Mouse (Mus musculus) 416B (cell line): ENCODE data around the gene Mapk8ip2.
A peak's percentile ranks its signal among the peaks of the same experiment; 100 is the strongest.

Experiments used
- DNase-seq: peaks from one replicate; pipeline ENCODE4 v3.0.0; 2011; ENCODE audit warnings: low read depth

The Mapk8ip2 gene

DNA sequence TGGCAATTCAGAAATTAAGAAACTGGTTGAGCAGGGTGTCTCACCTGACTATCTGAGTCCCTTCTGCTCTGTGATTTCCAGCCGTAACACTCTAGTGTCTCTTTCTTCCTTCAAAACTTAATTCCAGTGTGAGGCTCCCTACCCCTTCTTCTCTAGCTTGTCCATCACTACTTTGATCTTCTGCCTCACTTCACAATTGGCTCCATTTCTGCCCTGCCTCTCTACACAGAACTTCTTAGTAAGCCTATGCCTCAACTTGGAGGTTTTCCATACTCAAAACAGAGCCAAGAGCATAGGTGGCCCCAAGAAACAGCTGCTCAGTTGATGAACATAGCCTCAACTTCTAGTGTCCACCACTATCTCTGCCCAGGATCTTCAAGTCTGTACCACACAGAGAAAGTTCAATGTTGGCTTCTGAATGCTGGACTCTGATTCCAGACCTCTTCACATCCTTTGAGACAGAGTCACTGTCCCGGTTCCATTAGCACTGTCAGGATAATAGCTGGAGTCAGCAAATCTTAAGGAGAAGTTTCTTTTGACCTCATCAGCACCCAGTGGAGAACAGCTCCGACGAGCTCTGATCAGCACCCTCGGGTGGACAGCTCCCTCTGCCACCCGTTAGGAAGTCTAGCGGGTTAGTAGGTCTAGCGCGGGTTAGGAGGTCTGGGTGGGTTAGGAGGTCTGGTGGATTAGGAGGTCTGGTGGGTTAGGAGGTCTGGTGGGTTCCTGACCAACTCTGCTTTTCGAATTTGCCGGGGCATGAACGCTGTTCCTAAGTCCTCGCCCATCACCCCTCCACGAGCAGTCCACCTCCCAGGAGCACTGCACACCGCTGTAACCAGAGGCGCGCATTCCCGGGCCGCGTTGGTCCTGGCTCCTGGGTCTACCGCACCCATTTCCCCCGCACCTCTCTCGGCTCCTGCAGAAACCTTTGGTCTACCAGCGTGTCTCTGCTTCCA, 528 bp upstream of the Mapk8ip2 start:
- DNase-seq = peak; percentile 55

DNA sequence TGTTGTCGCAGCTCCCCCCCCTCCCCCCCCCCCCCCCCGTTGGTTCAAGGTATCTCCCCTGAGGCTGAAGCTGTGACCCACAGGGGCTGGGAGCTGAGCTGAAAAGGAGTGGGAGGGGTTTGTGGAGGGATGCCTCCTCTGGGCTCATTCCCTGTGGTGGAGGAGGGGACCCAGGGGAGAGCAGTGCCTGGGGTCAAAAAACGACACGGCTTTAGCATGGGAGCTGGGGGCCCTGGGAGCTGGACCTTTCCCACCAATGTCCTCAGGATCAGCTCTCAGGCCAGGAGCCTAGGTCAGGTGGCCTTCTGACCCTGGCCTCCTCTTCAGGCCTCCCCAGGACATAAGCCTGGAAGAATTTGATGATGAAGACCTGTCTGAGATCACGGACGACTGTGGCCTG, 1.1 kb downstream of the Mapk8ip2 start:
- DNase-seq = no peak

DNA sequence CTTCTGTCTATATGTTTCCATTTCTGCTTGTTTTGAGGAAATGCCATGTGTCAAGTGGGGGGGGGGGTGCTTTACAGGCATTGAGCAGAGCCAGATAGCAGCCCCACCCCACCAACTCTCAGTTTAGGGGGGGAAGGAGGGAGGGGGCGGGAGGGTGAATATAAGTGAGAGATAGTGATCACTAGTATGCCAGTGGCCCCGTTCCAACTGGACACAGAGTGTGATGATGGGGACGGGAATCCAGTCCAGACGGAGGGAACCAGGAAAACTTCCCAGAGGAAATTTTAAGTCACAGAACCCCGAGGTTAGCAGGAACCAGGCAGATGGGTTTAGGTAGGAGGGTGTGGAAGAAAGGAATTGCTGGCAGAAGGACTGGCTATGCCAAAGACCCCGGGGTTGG, 1.9 kb downstream of the Mapk8ip2 start:
- no peak for DNase-seq

DNA sequence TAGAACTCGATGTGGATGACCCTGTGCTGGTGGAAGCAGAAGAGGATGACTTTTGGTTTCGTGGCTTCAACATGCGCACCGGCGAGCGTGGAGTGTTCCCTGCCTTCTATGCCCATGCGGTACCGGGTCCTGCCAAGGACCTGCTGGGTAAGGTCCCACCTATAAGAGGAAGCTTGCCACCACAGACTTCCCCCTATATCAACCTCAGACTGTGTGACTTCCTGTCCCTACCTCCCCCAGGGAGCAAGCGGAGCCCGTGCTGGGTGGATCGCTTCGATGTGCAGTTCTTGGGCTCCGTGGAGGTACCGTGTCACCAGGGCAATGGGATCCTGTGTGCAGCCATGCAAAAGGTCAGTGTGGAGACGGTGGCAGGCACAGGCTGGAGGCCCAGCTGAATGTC, 5.2 kb downstream of the Mapk8ip2 start:
- no peak for DNase-seq

DNA sequence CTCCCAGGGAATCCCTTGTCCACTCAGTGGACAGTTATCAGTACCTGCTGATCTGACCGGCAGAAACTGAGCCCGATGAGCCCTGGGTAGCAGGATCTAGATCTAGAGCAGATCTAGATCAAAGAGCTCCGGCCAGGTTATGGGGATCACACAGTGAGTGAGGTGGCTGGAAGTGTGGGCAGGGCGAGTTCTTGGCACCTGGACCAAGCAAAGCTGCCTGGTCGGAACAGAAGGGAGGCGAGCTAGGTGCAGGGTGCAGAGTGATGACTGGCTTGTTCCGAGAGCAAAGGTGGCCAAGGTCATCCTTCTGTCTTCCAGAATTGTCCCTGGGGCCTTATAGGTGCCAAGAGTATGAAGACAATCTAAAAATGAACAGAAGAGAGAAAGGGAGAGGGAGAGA, 6.1 kb downstream of the Mapk8ip2 start:
- no peak for DNase-seq

DNA sequence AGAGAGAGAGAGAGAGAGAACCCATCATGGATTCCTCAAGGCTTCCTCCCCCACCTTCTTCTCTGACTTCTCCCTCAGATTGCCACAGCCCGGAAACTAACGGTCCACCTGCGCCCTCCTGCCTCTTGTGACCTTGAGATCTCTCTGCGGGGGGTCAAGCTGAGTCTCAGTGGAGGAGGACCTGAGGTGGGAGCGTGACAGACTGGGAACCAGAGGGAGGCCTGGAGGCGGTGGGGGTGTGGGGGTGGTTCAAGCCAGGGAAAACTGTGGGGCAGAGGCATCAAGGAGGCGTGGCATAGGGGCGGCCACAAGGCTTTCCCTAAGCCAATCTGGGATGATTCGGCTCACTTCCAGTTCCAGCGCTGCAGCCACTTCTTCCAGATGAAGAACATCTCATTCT, 6.6 kb downstream of the Mapk8ip2 start:
- DNase-seq = no peak

DNA sequence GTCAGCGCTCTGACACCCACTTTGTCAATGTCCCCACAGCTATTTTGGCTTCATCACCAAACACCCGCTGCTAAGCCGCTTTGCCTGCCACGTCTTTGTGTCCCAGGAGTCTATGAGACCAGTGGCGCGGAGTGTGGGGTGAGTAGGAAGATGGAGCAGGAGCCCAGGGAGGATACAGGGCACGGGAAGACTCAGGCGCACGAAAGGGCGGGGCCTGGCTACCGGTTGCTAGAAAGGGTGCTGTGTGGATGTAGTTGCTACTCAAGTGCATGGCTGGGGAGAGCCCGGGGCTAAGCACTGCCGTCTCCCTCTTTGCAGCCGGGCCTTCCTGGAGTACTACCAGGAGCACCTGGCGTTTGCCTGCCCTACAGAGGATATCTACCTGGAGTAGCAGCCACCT, 7.6 kb downstream of the Mapk8ip2 start:
- no peak for DNase-seq

DNA sequence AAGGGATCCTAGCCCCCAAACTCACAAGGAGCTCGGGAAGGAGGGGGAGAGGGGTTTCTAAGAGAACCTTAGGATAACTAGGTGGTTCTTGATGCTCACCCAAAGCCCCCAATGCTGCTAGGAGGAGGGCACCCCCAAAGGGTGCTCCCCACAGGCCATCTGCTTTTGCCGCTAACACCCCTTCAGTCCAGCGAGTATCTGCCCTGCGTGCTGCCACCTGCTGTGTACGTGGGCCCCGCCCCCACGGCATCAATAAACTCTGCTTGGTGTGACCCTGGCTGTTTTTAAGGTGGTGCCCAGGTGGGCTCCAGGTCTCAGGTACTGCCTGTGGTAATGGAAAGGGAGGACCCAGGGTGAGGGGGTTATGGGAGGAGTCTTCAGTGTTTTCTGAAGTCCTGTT, 8.5 kb downstream of the Mapk8ip2 start:
- no peak for DNase-seq

DNA sequence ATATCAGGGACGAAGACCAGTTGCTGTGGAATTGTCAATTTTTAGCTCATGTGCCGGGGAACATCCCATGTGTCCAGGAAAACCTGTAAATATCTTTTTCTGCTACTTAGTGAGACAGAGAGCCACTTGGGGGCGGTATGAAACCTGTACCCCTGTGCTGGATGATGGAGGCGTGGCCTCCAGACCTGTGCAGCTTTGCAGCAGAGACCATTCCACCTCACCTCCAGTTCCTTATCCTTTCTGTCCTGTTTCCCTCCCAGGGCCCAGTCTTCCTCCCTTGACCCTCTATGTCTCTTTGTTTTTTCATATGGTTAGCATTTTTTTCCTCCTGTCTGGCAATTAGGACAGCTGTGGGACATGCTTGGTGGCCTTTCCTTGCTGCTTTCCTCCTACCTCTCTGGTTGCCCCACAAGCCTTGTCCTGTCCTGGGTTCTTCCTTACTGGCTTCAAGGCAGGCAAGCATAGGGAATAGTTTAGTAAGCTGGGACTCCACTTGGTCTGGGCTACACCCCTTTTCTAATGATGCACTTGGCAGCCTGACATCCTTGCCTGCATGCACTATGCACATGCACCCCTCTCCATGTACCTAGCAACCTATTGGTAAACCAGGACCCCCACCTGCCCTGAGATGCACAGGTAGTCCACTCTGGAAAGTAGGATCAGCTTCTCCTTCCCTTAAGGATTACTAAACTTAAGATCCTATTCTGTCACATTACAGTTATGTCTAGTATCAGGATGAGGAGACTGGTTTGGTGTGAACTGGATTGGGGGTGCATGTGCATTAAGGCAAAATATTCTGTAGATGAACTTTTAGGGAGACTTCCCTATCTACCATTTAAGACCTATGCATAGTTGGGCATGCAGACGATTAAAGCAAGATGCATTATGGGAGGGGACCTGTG, 9.9 kb downstream of the Mapk8ip2 start:
- peak; percentile 65 for DNase-seq

DNA sequence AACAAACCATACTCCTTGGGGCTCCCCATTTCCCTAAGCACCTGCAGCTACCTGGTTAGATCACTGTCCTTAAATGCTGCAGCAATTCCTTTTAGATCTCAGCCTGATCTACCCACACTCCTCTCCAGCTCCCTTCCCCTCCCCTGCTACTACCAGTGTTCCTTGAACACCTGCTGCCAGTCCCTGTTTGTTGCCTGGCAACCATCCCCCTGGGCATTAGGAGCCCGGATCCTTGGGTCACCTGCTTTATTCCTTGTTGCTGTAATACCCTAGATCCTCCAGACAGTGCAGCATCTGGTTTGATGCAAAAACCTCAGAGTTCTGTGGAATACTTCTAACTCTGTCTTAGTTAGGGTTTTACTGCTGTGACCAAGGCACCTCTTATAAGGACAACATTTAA, 11.3 kb downstream of the Mapk8ip2 start:
- DNase-seq = no peak

DNA sequence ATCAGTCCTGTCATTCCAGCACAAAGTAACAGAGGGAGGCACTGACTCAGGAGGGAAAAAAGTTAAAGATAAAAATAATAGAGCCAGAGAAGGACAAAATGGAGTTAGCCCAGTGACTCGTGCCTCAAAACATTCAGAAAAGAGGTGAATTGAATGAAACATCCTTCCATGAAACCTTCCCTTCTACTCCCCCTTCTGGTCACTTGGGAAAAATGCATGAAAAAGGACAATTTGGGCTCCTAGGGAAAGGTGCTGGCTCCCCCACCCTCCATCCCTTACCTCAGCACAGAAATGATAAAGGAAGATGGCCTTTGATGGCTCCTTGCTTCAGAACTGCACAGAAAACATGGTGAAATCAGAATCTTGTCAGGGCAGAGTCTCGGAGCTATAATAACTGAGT, 14.9 kb downstream of the Mapk8ip2 start:
- DNase-seq = peak; percentile 65

DNA sequence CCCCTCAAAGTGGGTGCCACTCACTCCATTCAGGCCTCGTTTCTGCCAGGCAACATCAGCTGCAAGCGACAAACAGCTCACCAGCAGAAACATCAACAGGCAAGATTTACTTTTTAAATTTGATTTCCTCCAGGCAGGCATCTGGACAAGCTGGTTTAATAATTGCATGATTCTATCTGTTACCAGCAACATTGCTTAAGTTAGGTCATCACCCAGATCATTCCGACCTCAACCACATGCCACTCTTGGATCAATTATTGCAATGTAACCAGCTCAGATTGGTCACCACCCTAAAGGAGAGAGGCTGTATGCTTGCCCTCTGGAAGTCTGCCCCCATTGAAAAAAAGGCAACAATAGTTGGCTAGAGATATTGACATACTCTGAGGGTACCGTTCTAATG, 17.8 kb downstream of the Mapk8ip2 start:
- DNase-seq = no peak

DNA sequence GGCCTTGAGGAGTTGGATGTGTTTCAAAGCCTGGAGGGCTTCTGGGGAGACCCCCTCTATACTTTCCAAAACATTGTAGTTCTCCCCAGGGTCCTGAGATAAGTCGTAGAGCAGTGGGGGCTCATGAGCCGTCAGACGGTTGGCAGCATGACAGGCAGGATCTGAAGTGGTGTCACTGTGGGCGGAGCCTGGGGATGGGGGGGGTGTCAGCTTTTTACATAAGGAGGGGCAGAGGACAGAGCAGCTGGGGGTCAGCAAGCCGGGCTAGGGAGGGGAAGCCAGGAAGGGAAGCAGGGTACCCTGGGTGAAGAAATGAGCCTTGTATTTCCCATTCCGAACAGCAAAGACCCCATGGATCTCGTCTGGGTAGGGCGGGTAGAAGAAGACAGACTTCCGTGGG, 19.7 kb downstream of the Mapk8ip2 start:
- DNase-seq = no peak

DNA sequence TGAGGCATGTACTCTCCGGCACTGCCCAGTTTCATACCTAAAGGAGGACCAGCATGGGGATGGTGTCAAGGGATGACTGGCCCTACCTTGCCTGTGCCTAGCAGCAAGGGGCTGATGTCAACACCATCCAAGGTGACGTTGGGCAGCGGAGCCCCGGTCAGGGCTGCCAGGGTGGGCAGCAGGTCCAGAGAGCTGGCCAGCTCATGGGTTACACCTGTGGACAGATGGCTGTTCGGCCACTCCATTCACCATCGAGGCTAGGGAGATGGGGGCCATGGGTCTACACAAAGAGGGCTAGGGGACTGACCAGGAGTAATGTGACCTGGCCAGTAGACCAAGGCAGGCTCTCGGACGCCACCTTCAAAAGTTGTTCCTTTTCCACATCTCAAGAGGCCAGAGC, 20.2 kb downstream of the Mapk8ip2 start:
- DNase-seq = no peak

DNA sequence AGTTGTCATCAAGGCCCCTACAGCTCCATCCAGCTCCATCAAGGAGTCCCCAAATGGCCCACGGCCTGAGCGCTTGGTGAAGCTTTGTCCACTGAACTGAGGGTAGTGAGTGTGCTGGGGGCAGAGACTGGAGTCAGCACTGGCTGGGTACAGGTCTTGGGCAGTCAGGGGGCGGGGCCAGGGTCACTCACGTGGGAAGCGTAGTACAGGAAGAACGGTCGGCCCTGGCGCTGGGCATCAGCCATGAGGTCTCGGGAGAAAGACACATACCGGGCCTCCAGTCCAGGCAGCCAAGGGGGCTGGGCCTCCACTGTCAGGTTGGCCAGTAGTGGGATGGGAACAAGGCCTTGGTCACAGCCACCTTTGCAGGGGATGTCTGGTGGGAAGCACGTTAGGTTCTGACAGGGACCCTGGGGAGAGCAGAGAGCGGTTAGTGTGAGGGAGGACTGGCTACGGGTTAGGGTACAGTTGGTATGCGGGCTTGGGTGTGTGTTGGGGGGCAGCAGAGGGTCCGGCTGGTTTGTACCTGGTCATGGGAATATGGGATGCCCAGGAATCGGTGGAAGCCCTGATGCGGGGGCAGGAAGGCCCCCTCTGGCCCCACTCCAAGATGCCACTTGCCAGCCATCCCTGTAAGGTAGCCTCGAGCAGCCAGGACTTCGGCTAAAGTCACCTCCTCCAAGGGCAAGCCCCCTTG, 21.0 kb downstream of the Mapk8ip2 start:
- DNase-seq = no peak

DNA sequence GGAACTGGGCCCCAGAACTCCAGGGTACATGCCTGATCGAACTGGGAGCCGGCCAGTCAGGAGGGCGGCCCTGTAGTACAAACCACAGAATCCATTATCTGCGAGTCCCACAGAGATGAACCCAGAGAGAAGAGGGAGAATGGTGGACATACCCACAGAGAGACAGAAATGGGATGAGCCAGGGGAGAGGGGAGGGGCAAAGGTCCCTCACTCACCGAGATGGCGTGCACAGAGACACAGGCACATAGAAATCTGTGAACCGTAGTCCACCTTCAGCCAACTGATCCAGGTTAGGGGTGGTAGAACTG, 21.5 kb downstream of the Mapk8ip2 start:
- DNase-seq = no peak

DNA sequence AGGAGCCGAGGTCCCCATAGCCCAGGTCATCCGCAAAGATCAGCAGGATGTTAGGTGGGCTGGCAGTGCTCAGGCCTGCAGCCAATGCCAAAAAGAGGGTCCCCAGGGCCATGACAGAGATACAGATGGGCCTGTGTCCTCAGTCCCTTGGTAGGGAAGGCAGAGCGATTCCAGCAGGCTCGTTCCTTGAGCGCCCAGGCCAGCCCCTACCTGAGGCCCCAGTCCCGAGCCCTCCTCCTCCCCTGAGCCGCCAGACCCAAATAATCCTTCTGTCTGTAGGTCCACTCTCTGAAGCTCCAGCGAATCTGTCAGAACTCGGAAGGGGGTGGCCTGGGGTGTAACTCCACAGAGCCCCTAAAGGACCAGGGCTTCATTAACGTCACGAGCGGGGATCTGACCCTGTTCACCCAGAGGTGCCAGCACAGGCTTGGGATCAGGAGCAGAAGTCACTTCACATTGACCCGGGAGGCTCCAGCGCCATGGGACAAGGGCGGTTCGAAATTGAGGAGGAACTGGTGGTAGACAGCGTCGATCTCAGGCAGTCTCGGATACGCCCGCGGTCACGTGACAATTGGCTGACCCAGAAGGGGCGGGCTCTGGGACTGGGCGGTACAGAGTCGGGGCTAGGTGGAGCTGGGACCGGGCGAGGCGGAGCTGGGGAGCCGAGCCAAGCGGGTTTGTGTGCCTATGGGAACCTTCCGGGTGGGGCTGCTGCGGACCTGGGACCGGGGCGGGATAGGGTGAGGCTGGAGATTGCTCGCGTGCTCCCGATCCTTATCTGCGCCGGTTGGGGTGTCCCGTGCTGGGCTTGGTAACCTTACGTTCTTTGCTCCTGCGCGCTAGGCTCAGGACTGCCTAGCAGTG, 22.1 kb downstream of the Mapk8ip2 start:
- DNase-seq = peak; percentile 96

DNA sequence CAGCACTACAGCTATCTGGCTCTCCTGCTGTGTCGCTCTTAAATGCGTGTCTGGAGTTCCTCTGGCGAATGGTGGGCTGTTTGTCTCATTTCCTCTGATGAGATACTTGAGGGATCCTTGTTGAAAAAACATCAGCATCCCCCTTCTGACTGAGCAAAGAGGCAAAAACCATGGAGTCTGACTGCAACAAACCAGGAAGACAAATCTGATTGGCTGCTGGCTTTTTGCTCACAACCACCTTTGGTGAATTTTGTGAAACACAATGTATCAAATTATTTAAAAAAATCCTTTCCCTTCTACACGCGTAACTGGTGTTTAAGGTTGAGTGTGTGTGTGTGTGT, 22.7 kb downstream of the Mapk8ip2 start:
- DNase-seq = peak; percentile 77

DNA sequence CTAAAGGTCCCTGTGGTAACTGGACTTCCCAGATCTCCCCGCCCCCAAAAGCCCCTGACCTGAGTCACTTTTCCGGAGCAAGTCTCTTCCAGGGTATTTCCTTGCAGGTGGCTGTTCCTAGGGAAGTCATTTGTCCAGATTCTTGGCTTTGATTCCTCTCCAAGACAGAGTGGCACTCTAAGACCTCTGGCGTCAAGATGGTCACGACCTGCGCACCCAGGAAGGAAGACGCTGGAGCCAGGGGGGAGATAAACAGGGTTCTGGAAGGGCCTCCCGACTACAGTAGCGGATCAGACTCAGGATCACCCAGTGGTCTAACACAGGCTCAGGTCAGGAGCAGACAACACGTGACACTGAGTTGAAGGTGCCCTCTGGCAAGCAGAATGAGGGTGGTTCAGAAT, 23.4 kb downstream of the Mapk8ip2 start, which contains the start of gene Arsa:
Gene Arsa (minus strand): TSS at position 335 of the 401 bp plus-strand sequence.
- DNase-seq = no peak

DNA sequence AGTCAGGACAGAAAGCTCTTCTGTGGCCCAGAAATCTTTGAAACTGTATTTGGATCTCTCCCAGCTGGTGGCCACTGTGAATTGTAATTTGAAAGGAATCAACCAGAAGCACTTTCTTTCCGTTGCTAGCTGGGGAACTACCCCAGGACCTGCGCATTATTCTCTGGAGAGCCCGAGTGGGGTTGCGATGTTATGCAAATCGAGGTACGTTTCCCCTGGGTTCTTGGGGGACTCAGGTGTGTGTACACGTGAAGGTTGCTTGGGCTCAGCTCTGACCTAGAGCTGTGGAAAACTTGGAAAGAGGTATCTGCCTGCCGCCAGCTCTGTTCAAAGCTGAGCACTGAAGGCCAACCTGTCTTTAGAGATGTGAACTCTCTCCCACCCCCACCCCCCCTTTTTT, 24.1 kb downstream of the Mapk8ip2 start:
- DNase-seq = no peak

DNA sequence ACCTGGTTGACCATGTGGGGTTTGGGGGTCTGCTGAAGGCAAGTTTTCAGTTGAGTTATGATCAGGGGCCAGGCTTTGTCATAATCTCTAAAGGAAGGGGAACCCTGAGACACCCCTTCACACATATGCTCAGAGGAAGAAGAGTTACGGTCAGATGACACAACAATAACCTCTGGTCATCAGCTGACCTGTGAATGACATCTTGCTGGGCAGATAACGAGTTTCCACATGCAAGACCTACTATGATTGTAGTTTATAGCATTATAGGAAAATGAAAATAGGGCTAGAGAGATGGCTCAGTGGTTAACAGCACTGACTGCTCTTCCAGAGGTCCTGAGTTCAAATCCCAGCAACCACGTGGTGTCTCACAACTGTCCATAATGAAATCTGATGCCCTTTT, 24.9 kb downstream of the Mapk8ip2 start:
- no peak for DNase-seq

DNA sequence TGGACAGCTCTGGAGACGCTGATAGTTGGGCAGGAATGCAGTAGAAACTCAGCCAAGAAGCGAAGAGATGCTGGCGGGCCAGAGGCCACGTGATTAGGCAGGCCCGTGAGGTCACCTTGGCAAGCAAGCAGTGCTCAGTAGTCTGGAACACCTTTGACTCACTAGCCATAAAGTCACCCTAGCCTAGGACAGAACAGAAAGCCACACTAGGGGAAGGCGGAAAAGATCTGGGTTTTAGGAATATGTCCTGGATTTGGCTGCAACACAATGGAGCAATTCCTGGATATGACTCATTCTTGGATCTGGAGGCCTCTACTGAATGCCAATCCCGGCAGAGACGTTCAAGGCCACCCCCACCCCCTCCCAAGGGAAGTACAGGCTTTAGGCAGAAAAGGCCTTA, 26.9 kb downstream of the Mapk8ip2 start:
- no peak for DNase-seq
